Mouse (Mus musculus) hindbrain, embryonic 11.5 days (tissue): ENCODE measurements around the gene Frmd4b. TPM values are rescaled to one million over a fixed set of nuclear protein-coding genes. Genes with fewer than 3 reads are reported as not detected.

Experiments
- ATAC-seq: fragments of 200-750 bp; cut with Nextera tagmentation; 2 replicates; pipeline ENCODE4 v1.8.0; 2017; ENCODE audit warnings: mild to moderate bottlenecking, moderate TSS enrichment, moderate library complexity; ENCODE audit not compliant: low FRiP score
- DNase-seq: peaks from one replicate; pipeline ENCODE4 v3.0.0-alpha.2; 2015; ENCODE audit warnings: low spot score
- H3K27ac ChIP-seq: fragments of 300-500 bp; sonication (generic); 2 replicates; pipeline ENCODE4 v1.5.1; 2014; ENCODE audit warnings: mild to moderate bottlenecking, low read depth, low read length
- H3K27me3 ChIP-seq: fragments of 300-500 bp; sonication (generic); 2 replicates; pipeline ENCODE4 v1.6.1; 2014; ENCODE audit warnings: mild to moderate bottlenecking, low read length, moderate library complexity, mixed read lengths; ENCODE audit not compliant: control insufficient read depth, insufficient read depth
- H3K36me3 ChIP-seq: fragments of 300-500 bp; sonication (generic); 2 replicates; pipeline ENCODE4 v1.6.1; 2014; ENCODE audit warnings: mild to moderate bottlenecking, low read length, moderate library complexity, mixed read lengths; ENCODE audit not compliant: control insufficient read depth, insufficient read depth
- H3K4me1 ChIP-seq: fragments of 300-500 bp; sonication (generic); replicated peaks from 2 replicates; pipeline ENCODE4 v1.6.1; 2014; ENCODE audit warnings: low read length, mixed read lengths; ENCODE audit not compliant: control insufficient read depth, insufficient read depth
- H3K4me2 ChIP-seq: fragments of 300-500 bp; sonication (generic); replicated peaks from 2 replicates; pipeline ENCODE4 v1.6.1; 2014; ENCODE audit warnings: mild to moderate bottlenecking, low read depth, low read length
- H3K4me3 ChIP-seq: fragments of 300-500 bp; sonication (generic); 2 replicates; pipeline ENCODE4 v1.5.1; 2014; ENCODE audit warnings: low read depth, low read length
- H3K9ac ChIP-seq: fragments of 300-500 bp; sonication (generic); 2 replicates; pipeline ENCODE4 v1.6.1; 2014; ENCODE audit warnings: low read depth, low read length
- H3K9me3 ChIP-seq: fragments of 300-500 bp; sonication (generic); 2 replicates; pipeline ENCODE4 v1.6.1; 2016; ENCODE audit warnings: low read length; ENCODE audit not compliant: control insufficient read depth
- WGBS: fragments of 180-500 bp; shearing (Covaris S2); extraction: QIAGEN DNeasy Blood & Tissue Kit; methylation state at CpG from one replicate; pipeline ENCODE4 v1.1.7; 2014; 5-methylcytosine and 5-hydroxymethylcytosine counted together
- polyA plus RNA-seq: library from polyadenylated mRNA; unstranded; fragments of >200 nt; fragmentation: Nextera tagmentation; extraction: Ambion mirVana; gene quantifications from 2 replicates; pipeline ENCODE4 v1.2.1, GENCODE M21; 2014

The Frmd4b gene
- polyA plus RNA-seq, 1 experiment from 2014 or later = 50.5 TPM

DNA sequence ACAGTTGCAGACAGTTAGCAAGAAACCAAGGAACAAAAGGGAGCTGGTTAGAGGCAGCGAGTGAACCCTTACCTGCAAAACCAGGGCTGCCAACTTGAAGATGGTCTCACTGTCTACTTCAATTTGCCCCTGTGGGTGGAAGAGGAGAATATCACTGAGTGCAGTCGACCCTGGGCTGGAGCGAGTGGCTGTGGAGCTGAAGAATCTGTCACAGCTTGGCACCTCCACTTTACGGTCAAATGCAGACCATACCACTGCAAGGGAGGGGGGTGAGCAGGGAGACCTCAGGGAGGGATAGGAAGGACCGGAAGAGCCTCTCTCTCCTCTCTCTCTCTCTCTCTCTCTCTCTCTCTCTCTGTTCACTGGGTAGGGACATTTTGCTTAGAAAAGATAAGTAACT is 263.4 kb downstream of the Frmd4b start:
- ATAC-seq (peak; percentile 49; the same call in 1 of the 2 replicates), DNase-seq (peak; percentile 59)
- H3K27ac ChIP-seq = no peak overlapping the region
- WGBS = 13% methylated on average over 5 of the region's 5 CpGs
- no peaks in the 10 kb centered on the region for H3K36me3 ChIP-seq
- 0 out of 2 replicates have a peak, but pooled peaks cover 3% of the 10 kb centered on the region for H3K4me1 ChIP-seq
- H3K4me2 ChIP-seq = no peak overlapping the region
- no peaks in the 10 kb centered on the region for H3K27me3 ChIP-seq
- no peak overlapping the region for H3K4me3 ChIP-seq
- H3K9me3 ChIP-seq = no peaks in the 10 kb centered on the region
- H3K9ac ChIP-seq = no peak overlapping the region

DNA sequence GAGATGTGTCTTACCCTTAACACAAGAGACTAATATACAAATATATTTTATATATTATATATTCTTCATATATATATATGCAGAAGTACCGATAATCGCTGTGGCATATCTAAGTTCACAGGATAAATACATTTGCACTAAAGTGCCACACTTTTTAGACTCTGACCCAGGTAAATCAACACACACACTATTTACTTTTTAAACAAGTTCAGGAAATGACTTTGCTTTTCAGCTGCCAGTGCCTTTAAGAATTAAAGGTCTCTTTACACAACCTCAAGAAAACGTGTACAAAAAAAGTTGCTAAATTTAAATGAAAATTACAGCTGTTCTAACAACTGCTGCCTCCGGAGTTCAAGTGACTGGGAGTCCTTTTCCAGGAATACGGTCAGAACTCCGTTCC is 264.0 kb downstream of the Frmd4b start:
- H3K27me3 ChIP-seq = no peaks in the 10 kb centered on the region
- ATAC-seq (no peak), DNase-seq (no peak)
- no peak overlapping the region for H3K27ac ChIP-seq
- 48% methylated on average over 6 of the region's 6 CpGs for WGBS
- H3K4me1 ChIP-seq = 0 out of 2 replicates have a peak, but pooled peaks cover 3% of the 10 kb centered on the region
- no peaks in the 10 kb centered on the region for H3K36me3 ChIP-seq
- H3K4me2 ChIP-seq = no peak overlapping the region
- no peak overlapping the region for H3K9ac ChIP-seq
- no peaks in the 10 kb centered on the region for H3K9me3 ChIP-seq
- no peak overlapping the region for H3K4me3 ChIP-seq

DNA sequence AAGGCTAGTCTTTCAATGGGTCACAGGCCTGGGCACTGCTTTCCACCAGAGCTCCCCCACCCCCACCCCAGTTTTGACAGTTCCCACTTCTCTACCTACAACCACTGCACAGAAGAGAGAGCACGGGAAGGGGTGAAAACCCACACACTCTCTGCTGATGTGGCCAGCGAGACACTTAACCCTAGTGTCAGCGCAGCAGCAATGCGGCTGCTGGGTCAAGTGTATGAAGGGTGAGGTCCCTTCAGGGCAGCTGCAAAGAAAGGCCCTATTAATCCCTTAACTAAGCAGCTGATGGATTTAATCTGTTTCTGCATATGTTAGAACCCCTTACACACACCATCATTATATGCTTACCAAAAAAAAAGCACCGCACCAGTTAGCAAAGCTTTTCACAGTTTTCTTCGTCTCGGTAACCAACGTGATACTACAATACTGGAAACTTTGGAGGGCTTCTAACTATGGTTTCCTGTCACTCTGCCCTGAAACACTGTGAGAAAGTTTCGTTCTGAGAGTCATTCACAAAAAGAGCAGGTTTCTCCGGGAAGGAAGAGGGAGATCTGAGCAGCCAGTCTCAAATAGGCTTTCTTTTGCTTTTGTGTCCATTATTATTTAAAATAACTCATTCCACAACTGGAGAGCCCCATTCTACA is 264.7 kb downstream of the Frmd4b start:
- H3K4me3 ChIP-seq = no peak overlapping the region
- no peak overlapping the region for H3K9ac ChIP-seq
- no peak overlapping the region for H3K4me2 ChIP-seq
- 23% methylated on average over 10 of the region's 10 CpGs for WGBS
- H3K9me3 ChIP-seq = no peaks in the 10 kb centered on the region
- H3K36me3 ChIP-seq = no peaks in the 10 kb centered on the region
- no peak overlapping the region for H3K27ac ChIP-seq
- ATAC-seq (peak; percentile 63), DNase-seq (no peak)
- H3K4me1 ChIP-seq = 0 out of 2 replicates have a peak, but pooled peaks cover 3% of the 10 kb centered on the region
- H3K27me3 ChIP-seq = no peaks in the 10 kb centered on the region

DNA sequence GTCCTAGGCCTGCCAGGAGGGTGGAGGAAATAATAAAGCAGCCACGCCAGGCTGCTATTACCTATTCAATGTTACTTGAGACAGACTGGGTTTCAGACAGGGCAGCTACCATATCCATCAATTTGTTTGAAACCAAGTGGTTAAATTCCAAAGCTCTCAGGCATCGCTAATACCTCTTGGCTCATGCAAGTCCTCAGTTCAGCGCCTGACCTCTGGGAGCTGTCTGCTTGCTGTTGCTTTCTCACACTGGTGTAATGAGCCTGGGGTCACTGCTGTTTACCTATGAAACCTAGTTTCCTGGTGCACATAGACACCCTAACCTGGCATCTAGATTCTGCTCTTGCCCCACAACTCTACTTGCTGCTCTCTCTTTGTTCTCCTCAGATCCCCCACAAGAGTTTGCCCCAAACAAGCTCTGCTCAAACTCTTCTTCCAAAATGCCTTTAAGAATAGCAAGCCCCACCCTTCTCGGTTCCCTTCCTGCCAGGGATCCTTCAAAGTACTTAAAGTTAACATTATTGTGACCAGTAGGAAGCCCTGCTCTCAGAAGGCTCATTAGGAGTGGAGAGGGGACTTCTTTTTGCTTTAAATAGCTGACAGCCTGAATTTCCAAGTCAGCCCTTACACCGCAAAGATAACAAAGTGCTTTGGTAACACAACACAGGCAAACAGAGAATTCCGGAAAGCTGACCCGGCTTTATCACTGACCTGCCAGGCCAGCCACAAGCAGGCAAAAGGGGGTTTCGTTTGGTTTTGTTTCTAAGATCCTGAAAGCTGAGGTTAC is 267.8 kb downstream of the Frmd4b start:
- no peak for ATAC-seq
- Histone ChIP-seq H3K27me3 (no peaks in the 10 kb centered on the region), H3K27ac (no peak overlapping the region), H3K4me1 (0 out of 2 replicates have a peak, but pooled peaks cover 3% of the 10 kb centered on the region), H3K9me3 (no peaks in the 10 kb centered on the region), H3K4me2 (no peak overlapping the region), H3K4me3 (no peak overlapping the region), H3K36me3 (no peaks in the 10 kb centered on the region), H3K9ac (no peak overlapping the region)
- no peak for DNase-seq
- WGBS = 29% methylated on average over 8 of the region's 8 CpGs

DNA sequence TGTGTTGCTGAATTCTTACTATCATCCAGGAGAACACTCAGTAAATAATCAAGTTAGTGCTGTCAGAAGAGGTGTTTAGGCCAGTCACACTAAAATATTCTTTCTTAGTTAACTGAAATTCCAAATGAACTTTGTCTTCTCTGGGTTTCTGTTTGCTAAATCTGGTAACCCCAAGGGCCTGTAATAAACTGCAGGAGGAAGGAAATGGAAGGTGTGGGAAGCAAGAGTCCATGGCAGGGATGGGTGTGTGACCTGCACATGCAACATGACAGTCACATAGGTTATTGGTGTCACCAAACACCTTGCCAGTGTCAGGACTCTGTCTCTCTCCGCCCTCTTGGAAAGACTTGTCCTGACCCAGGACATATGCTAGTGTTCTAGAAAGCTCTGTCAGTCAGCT is 270.4 kb downstream of the Frmd4b start:
- ATAC-seq (no peak), DNase-seq (no peak)
- Histone ChIP-seq H3K9ac (no peak overlapping the region), H3K36me3 (no peaks in the 10 kb centered on the region), H3K4me1 (no peaks in the 10 kb centered on the region), H3K27me3 (no peaks in the 10 kb centered on the region), H3K9me3 (no peaks in the 10 kb centered on the region), H3K27ac (no peak overlapping the region), H3K4me2 (no peak overlapping the region), H3K4me3 (no peak overlapping the region)
- 97% methylated on average over 1 of the region's 1 CpGs for WGBS

DNA sequence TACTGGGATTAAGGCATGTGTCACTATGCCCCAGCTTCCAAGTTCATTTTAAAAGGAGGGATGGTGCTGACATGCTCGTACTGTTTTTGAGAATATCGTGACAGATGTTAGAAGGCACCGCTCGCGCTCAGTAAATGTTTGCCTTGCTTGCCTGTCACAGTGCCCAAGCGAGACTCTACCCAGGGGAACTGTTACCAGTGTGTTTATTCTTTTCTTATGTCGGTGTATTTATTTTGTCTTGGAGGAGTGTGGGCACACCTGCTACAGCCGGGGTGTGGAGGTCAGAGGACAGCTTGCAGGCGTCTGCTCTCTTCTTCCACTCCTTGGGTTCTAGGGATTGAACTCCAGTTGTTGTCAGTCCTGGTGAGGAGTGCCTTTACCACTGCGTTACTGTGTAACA is 270.8 kb downstream of the Frmd4b start:
- DNase-seq = no peak
- H3K27me3 ChIP-seq = no peaks in the 10 kb centered on the region
- 66% methylated on average over 10 of the region's 10 CpGs for WGBS

GRCm38 (mm10) chr6:97345921-97346320 is 271.4 kb downstream of the Frmd4b start:
- no peaks in the 10 kb centered on the region for H3K36me3 ChIP-seq
- H3K4me3 ChIP-seq = no peak overlapping the region
- no peaks in the 10 kb centered on the region for H3K9me3 ChIP-seq
- H3K4me1 ChIP-seq = no peaks in the 10 kb centered on the region
- H3K27me3 ChIP-seq = no peaks in the 10 kb centered on the region
- DNase-seq (no peak), ATAC-seq (no peak)
- WGBS = 96% methylated on average over 2 of the region's 2 CpGs
- no peak overlapping the region for H3K9ac ChIP-seq
- no peak overlapping the region for H3K27ac ChIP-seq
- H3K4me2 ChIP-seq = no peak overlapping the region

More for the DNA sequence above, 270.8 kb downstream of the Frmd4b start:
- H3K9me3 ChIP-seq = no peaks in the 10 kb centered on the region
- no peaks in the 10 kb centered on the region for H3K36me3 ChIP-seq
- H3K9ac ChIP-seq = no peak overlapping the region
- no peak for ATAC-seq
- H3K4me2 ChIP-seq = no peak overlapping the region
- H3K27ac ChIP-seq = no peak overlapping the region
- H3K4me1 ChIP-seq = no peaks in the 10 kb centered on the region
- no peak overlapping the region for H3K4me3 ChIP-seq

DNA sequence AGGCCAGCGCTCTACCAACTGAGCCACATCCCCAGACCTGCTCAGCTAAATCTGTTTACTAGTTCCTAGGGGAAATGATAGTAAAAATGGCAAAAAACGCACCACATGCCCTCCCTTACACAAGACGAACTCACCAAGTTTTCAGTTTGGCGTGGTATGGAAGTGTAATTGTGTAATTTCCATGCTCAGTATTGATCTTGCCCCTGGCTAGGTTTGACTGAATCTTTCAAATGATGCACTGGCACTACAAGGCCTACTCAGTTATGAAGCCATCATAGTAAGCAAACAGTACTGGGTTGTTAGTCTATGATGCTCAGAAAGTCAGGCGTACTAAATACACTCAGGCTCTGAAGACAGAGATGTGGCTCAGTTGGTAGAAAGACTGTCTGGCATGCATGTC is 275.2 kb downstream of the Frmd4b start:
- no peak for ATAC-seq
- 92% methylated on average over 5 of the region's 5 CpGs for WGBS

DNA sequence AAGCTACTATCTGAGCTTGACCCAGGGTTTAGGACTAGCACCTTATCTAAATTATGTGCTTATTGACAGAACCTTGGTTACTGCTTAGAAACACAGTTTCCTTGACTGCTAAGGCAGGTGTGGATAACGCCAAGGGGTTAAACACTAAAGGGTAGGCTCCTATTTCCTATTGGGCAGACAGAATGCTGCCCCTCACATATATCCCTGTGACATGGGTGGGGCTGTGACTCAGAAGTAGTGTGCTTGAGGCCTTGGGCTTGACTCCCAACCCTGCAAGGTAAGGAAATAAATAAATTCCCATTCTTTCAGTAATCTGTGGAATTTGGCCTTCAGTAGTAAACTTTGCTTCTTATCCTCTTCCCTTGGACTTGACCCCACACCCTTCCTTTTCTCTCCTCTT is 275.7 kb downstream of the Frmd4b start:
- whole genome bisulfite sequencing = 96% methylated on average over 1 of the region's 1 CpGs
- H3K36me3 ChIP-seq = no peaks in the 10 kb centered on the region
- DNase-seq = no peak
- ATAC-seq = no peak
- H3K4me3 ChIP-seq = no peak overlapping the region
- H3K27me3 ChIP-seq = no peaks in the 10 kb centered on the region
- no peaks in the 10 kb centered on the region for H3K9me3 ChIP-seq
- H3K4me2 ChIP-seq = no peak overlapping the region
- H3K4me1 ChIP-seq = peaks cover 5% of the 10 kb centered on the region; the same call in 1 of the 2 replicates
- no peak overlapping the region for H3K27ac ChIP-seq
- no peak overlapping the region for H3K9ac ChIP-seq

More for the DNA sequence above, 275.2 kb downstream of the Frmd4b start:
- peaks cover 5% of the 10 kb centered on the region; the same call in 1 of the 2 replicates for H3K4me1 ChIP-seq
- H3K27me3 ChIP-seq = no peaks in the 10 kb centered on the region
- no peaks in the 10 kb centered on the region for H3K9me3 ChIP-seq
- no peak for DNase-seq
- no peaks in the 10 kb centered on the region for H3K36me3 ChIP-seq
- H3K4me2 ChIP-seq = no peak overlapping the region
- no peak overlapping the region for H3K9ac ChIP-seq
- no peak overlapping the region for H3K4me3 ChIP-seq
- no peak overlapping the region for H3K27ac ChIP-seq
